Mouse (Mus musculus) embryonic facial prominence, embryonic 11.5 days (tissue): ENCODE data around the gene Fosl1. TPM values are rescaled to one million over a fixed set of nuclear protein-coding genes. Genes with fewer than 3 reads are reported as not detected.
"Not testable (repeated sequence)": the region's sequence is repeated elsewhere in the genome, so short reads cannot be mapped to it uniquely, and the experiment has no call there.

Source experiments
- ATAC-seq: fragments of 200-750 bp; cut with Nextera tagmentation; replicated peaks from 2 replicates; pipeline ENCODE4 v1.8.0; 2017; ENCODE audit warnings: low read depth; ENCODE audit not compliant: insufficient number of reproducible peaks, low FRiP score, low TSS enrichment
- DNase-seq: peaks from one replicate; pipeline ENCODE4 v3.0.0-alpha.2; 2015; ENCODE audit warnings: low spot score
- H3K27ac ChIP-seq: fragments of 300-500 bp; sonication (generic); replicated peaks from 2 replicates; pipeline ENCODE4 v1.5.1; 2014; ENCODE audit warnings: mild to moderate bottlenecking, low read depth, low read length, control low read depth
- H3K27me3 ChIP-seq: fragments of 300-500 bp; sonication (generic); 2 replicates; pipeline ENCODE4 v1.6.1; 2014; ENCODE audit warnings: mild to moderate bottlenecking, low read length, moderate library complexity, mixed read lengths; ENCODE audit not compliant: control insufficient read depth, insufficient read depth
- H3K36me3 ChIP-seq: fragments of 300-500 bp; sonication (generic); replicated peaks from 2 replicates; pipeline ENCODE4 v1.6.1; 2014; ENCODE audit warnings: low read depth, mild to moderate bottlenecking, low read length, moderate library complexity, mixed read lengths; ENCODE audit not compliant: control insufficient read depth, insufficient read depth
- H3K4me1 ChIP-seq: fragments of 300-500 bp; sonication (generic); 2 replicates; pipeline ENCODE4 v1.6.1; 2014; ENCODE audit warnings: low read length, mixed read lengths; ENCODE audit not compliant: control insufficient read depth, insufficient read depth
- H3K4me2 ChIP-seq: fragments of 300-500 bp; sonication (generic); 2 replicates; pipeline ENCODE4 v1.6.1; 2014; ENCODE audit warnings: low read depth, mild to moderate bottlenecking, control low read depth, low read length, moderate library complexity
- H3K4me3 ChIP-seq: fragments of 300-500 bp; sonication (generic); 2 replicates; pipeline ENCODE4 v1.5.1; 2014; ENCODE audit warnings: low read depth, low read length, control low read depth
- H3K9ac ChIP-seq: fragments of 300-500 bp; sonication (generic); replicated peaks from 2 replicates; pipeline ENCODE4 v1.6.1; 2014; ENCODE audit warnings: mild to moderate bottlenecking, control low read depth, low read length
- H3K9me3 ChIP-seq: fragments of 300-500 bp; sonication (generic); replicated peaks from 2 replicates; pipeline ENCODE4 v1.6.1; 2016; ENCODE audit warnings: mild to moderate bottlenecking, low read length, inconsistent platforms, mixed read lengths; ENCODE audit not compliant: control insufficient read depth
- WGBS: fragments of 180-500 bp; shearing (Covaris S2); extraction: QIAGEN DNeasy Blood & Tissue Kit; methylation state at CpG from one replicate; pipeline ENCODE4 v1.1.7; 2014; 5-methylcytosine and 5-hydroxymethylcytosine counted together
- polyA plus RNA-seq: library from polyadenylated mRNA; unstranded; fragments of >200 nt; fragmentation: Nextera tagmentation; extraction: Ambion mirVana; gene quantifications from 2 replicates; pipeline ENCODE4 v1.2.1, GENCODE M21; 2014

The Fosl1 gene
- polyA plus RNA-seq, 1 experiment from 2014 or later, result not detected

GRCm38 (mm10) chr19:5488878-5489571, 41.7 kb downstream of the Fosl1 start:
- no peaks in the 10 kb centered on the region for H3K27me3 ChIP-seq
- H3K4me2 ChIP-seq, result peak overlapping the region; percentile 81
- DNase-seq (peak; percentile 99), ATAC-seq (peak; percentile 82)
- peak overlapping the region; percentile 52 for H3K9ac ChIP-seq
- H3K36me3 ChIP-seq, result peaks cover 4% of the 10 kb centered on the region
- peak overlapping the region; percentile 99 for H3K27ac ChIP-seq
- H3K9me3 ChIP-seq, result no peaks in the 10 kb centered on the region
- H3K4me3 ChIP-seq, result peak overlapping the region; percentile 48
- WGBS, result 0% methylated on average over 26 of the region's 26 CpGs
- H3K4me1 ChIP-seq, result no peaks in the 10 kb centered on the region

- DNase-seq, H3K4me3 ChIP-seq, ATAC-seq, H3K4me2 ChIP-seq, H3K27me3 ChIP-seq, H3K36me3 ChIP-seq, H3K9ac ChIP-seq, H3K4me1 ChIP-seq, H3K9me3 ChIP-seq: not testable (repeated sequence)
- H3K27ac ChIP-seq, result peak overlapping the region; percentile 99
- 55% methylated on average over 10 of the region's 10 CpGs for WGBS
Measured at GRCm38 (mm10) chr19:5489721-5490120, 42.4 kb downstream of the Fosl1 start.

- peak; percentile 97 for DNase-seq
- H3K4me1 ChIP-seq, result no peaks in the 10 kb centered on the region
- WGBS, result under 1% methylated on average over 58 of the region's 62 CpGs
- peak within 1 kb of the TSS; percentile 99 for H3K4me3 ChIP-seq
- peak within 1 kb of the TSS; percentile 93 for H3K9ac ChIP-seq
- H3K27me3 ChIP-seq, result no peaks in the 10 kb centered on the region
- H3K27ac ChIP-seq, result peak within 1 kb of the TSS; percentile 99
- H3K36me3 ChIP-seq, result peaks cover 6% of the 10 kb centered on the region
- ATAC-seq, result peak; percentile 53
- H3K9me3 ChIP-seq, result no peaks in the 10 kb centered on the region
- peak within 1 kb of the TSS; percentile 81 for H3K4me2 ChIP-seq
Measured at GRCm38 (mm10) chr19:5490313-5490897, 43.1 kb downstream of the Fosl1 start, which contains the start of gene Cfl1. Cfl1 (plus strand) TSS chr19:5490455.

- under 1% methylated on average over 58 of the region's 59 CpGs for WGBS
- ATAC-seq (peak; percentile 7; the same call in 1 of the 2 replicates), DNase-seq (peak; percentile 82)
- Histone ChIP-seq H3K4me1 (no peaks in the 10 kb centered on the region), H3K27ac (peak overlapping the region; percentile 99), H3K4me2 (peak overlapping the region; percentile 57), H3K9me3 (no peaks in the 10 kb centered on the region), H3K4me3 (peak overlapping the region; percentile 99), H3K9ac (peak overlapping the region; percentile 93), H3K36me3 (peaks cover 6% of the 10 kb centered on the region), H3K27me3 (no peaks in the 10 kb centered on the region)
Measured at GRCm38 (mm10) chr19:5490898-5491708, 43.8 kb downstream of the Fosl1 start.

GRCm38 (mm10) chr19:5492641-5493040, 45.3 kb downstream of the Fosl1 start:
- H3K9ac ChIP-seq, result no peak overlapping the region
- H3K27me3 ChIP-seq, result no peaks in the 10 kb centered on the region
- DNase-seq, result no peak
- H3K9me3 ChIP-seq, result no peaks in the 10 kb centered on the region
- no peaks in the 10 kb centered on the region for H3K4me1 ChIP-seq
- H3K4me2 ChIP-seq, result no peak overlapping the region
- H3K27ac ChIP-seq, result no peak overlapping the region
- 81% methylated on average over 4 of the region's 4 CpGs for WGBS
- peaks cover 6% of the 10 kb centered on the region for H3K36me3 ChIP-seq
- no peak overlapping the region for H3K4me3 ChIP-seq
- no peak for ATAC-seq

GRCm38 (mm10) chr19:5493301-5493721, 46.0 kb downstream of the Fosl1 start:
- ATAC-seq, H3K27me3 ChIP-seq, H3K36me3 ChIP-seq, H3K4me2 ChIP-seq, DNase-seq, H3K9me3 ChIP-seq, H3K9ac ChIP-seq, H3K27ac ChIP-seq, H3K4me1 ChIP-seq, H3K4me3 ChIP-seq: not testable (repeated sequence)
- whole genome bisulfite sequencing, result 77% methylated on average over 9 of the region's 9 CpGs

GRCm38 (mm10) chr19:5494314-5494713, 47.0 kb downstream of the Fosl1 start:
- Histone ChIP-seq H3K4me3 (no peak overlapping the region), H3K4me2 (no peak overlapping the region), H3K36me3 (peaks cover 6% of the 10 kb centered on the region), H3K27ac (no peak overlapping the region), H3K9me3 (no peaks in the 10 kb centered on the region), H3K27me3 (no peaks in the 10 kb centered on the region), H3K4me1 (no peaks in the 10 kb centered on the region), H3K9ac (no peak overlapping the region)
- DNase-seq (no peak), ATAC-seq (no peak)
- 80% methylated on average over 3 of the region's 3 CpGs for WGBS
